Mouse (Mus musculus) thymus, postnatal 0 days (tissue): ENCODE results near the gene Gm45521. TPM values are rescaled to one million over a fixed set of nuclear protein-coding genes. Genes with fewer than 3 reads are reported as not detected.

Experiments
- DNase-seq: peaks from one replicate; pipeline ENCODE4 v3.0.0-alpha.2; 2015; ENCODE audit warnings: low spot score
- polyA plus RNA-seq: library from polyadenylated mRNA; unstranded; fragments of >200 nt; fragmentation: Nextera tagmentation; extraction: Ambion mirVana; gene quantifications from 2 replicates; pipeline ENCODE4 v1.2.1, GENCODE M21; 2015

Gm45521 gene
- polyA plus RNA-seq, 1 experiment from 2014 or later, result not detected

- DNase-seq, result no peak
Observed at GRCm38 (mm10) chr14:7952610-7953254, 4.4 kb upstream of the Gm45521 start.

DNA sequence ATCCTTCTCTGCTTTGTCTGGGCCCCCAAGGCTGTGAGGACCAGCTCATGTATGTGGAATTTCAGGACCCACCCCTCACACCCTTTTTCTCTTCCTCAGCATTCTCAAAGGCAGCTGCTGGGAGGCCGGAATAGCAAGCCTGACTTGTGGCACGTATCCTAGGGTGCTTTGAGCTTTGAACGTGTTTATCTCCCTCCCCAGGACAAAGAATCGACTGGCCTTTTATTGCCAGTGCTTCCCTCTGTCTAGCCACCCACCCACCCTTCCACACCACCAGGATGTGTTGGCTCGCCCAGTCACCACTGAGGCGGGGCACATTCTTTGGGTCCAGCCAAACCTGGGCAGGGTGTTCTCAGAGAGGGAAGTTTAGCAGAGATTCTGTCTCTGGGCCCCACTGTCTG lies 3.0 kb upstream of the Gm45521 start:
- DNase-seq, result no peak

DNA sequence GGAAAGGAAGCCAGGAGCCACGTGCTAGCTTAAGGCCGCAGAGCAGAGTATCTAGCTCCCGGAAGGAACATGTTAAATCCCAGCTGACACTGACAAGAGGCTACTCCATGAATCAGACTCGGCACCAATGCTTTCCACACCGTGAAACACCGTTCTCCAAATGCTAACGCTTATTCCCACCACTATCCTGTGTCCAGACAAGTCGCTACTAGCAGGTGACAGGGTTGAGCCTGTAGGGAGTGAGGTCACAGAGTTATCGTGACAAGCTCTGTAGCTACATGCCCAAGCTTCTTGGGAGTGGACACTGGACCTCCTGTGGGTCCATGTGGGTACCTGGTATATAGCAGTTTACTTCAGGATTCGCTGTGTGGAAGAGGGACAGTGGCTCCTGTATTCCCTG lies 661 bp upstream of the Gm45521 start:
- no peak for DNase-seq

DNA sequence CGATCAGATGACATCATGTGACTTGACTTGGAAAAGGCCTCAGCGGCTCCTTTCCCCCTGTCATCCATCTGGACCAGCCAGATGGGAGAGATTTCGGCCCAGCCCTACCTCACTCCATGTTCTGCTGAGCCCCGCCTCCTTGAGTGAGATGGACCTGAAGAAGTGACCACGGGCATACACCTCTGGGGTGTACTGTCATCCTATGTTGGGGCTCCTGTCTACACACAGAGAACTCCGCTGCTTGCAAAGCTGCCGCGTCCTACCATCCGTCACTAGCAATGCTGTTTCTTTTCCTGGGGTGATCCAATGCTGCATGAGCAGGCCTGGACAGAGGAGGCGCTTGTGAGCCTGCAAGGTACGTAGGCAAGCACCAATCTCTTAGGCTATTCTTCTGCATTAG lies 3.5 kb downstream of the Gm45521 start:
- peak; percentile 11 for DNase-seq

- no peak for DNase-seq
Observed at GRCm38 (mm10) chr14:7961714-7962113, 4.6 kb downstream of the Gm45521 start.

GRCm38 (mm10) chr14:7962626-7963025 lies 5.5 kb downstream of the Gm45521 start:
- no peak for DNase-seq

DNA sequence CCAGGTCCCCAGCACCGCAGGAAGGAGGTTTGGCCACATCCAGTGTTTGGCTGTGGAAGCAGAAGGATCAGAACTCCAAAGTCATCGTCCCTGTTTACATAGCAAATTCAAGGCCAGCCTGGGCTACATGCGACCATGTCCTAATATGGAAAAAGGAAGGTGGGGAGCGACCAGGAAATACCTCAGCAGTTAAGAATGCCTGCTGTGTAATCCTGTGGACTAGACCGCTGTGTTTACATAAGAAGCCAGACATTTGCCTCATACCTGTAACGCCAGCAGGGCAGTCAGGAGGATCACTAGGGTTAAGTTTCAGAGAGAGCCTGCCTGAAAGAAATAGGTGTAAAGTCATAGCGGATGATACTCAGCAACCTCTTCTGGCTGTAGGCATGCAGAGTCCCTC lies 6.1 kb downstream of the Gm45521 start:
- DNase-seq, result no peak

DNA sequence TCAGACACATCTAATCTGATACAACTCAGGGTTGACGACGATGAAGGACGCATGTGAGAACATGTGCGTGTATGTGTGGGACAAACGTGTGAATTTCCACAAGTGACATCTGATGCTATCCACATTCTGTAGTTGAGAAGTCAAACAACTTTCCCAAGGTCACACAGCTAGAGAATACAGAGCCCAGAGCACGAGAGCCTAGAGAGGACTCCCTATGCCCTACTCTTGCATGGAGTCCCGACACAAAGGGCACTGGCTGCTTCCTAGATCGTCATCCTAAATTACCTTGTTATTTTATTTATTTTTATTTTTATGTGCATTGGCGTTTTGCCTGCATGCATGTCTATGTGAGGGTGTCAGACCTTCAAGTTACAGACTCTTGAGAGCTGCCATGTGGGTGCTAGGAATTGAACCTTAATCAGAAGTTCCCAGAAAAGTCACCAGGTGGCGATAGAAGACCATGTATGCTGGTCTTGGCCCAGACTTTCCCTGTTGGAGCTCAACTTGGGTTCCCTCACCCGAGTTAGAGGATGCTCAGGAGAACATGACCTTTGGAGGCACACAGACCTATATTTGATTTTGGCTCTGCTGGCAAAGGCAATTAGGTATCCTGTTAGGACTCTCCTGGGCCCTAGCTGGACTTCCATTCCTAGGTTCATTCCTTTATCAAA lies 7.3 kb downstream of the Gm45521 start:
- peak; percentile 78 for DNase-seq

DNA sequence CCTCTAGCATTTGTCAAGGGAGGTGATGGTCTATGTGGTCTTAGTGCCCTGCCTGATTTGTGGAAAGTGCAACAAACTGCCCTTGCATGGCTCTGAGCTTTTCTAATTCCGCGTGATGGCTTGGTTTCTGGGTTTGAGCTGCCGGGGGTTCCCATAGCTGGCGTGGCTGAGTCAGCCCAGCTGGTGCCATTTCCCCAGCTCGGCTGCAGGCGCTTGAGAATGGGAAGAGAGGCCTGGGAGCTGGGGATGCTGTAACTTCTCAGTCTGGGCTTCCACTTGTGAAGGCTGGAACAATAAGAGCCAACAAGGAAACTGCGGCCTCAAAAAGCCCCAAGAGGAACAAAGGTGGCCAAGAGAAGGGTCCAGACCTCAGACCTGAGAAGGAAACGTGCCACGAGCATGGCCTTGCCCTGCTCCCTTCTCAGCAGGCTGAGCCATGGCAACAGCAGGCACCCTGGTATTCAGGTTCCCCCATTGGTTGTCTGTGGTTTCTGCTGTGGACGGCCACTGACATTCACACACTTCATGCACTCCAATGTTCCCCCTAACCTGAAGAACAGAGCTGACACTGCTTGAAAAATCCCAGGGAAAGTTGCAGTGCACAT lies 14.9 kb downstream of the Gm45521 start:
- no peak for DNase-seq

DNA sequence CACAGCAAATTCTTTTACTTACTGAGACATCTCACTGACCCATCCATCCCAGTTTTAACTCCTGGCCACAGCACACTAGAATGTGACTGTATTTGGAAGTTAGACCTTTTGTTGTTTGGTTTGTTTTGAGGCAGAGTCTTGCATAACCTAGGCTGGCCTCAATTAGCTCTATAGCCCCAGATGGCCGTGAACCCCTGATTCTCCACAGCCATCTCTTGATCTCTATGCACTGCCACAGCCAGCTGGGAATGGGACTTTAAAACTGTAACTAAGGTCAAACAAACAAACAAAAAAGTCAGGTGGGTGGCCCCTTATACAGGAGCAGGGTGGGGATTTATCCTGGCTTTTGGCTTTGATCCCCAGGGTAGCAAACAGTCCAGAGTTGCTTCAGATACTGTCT lies 17.6 kb downstream of the Gm45521 start:
- DNase-seq, result no peak

GRCm38 (mm10) chr14:7975177-7975576 lies 18.1 kb downstream of the Gm45521 start:
- no peak for DNase-seq

DNA sequence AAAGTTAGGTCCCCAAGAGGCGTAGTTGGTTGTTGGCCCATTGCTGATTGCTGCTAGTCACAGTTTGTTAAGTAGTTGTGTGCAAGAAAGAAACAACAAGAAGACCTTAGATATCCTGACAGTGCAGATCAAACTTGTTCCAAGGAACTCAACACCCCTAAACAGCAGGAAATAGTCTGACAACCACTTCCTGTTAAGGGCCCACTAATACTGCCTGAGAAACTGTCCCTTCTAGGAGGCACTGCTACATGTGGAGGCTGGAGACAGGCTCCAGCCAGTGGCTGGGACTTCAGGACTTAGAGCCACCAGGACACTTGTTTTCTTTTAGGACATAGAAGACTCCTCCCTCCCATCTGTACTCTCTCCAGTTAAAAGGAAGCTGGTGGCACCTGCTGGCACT lies 20.4 kb downstream of the Gm45521 start:
- DNase-seq, result no peak

- no peak for DNase-seq
Observed at GRCm38 (mm10) chr14:7978183-7978582, 21.1 kb downstream of the Gm45521 start.

DNA sequence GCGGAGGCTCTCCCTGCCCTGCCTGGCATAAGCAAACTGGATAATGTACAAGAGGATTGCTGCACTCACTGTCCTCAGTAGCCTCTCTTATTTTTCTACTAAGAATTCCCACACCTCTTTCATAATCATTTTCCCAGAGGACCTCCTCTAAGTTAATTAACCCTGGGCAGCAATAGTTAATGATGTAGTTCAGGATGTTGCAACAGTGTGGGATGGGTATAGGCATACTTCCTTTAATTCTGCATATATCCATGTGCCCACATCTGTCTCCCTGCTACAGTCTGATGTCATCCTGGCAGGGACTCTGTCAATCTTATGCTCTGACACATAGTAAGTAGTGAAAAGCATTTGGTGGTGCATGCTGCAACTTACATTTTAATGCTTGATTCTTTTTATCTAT lies 24.1 kb downstream of the Gm45521 start:
- no peak for DNase-seq

- no peak for DNase-seq
Observed at GRCm38 (mm10) chr14:7986913-7987312, 29.8 kb downstream of the Gm45521 start.

- no peak for DNase-seq
Observed at GRCm38 (mm10) chr14:7989371-7989770, 32.3 kb downstream of the Gm45521 start.

- DNase-seq, result no peak
Observed at GRCm38 (mm10) chr14:7989961-7990360, 32.9 kb downstream of the Gm45521 start.

DNA sequence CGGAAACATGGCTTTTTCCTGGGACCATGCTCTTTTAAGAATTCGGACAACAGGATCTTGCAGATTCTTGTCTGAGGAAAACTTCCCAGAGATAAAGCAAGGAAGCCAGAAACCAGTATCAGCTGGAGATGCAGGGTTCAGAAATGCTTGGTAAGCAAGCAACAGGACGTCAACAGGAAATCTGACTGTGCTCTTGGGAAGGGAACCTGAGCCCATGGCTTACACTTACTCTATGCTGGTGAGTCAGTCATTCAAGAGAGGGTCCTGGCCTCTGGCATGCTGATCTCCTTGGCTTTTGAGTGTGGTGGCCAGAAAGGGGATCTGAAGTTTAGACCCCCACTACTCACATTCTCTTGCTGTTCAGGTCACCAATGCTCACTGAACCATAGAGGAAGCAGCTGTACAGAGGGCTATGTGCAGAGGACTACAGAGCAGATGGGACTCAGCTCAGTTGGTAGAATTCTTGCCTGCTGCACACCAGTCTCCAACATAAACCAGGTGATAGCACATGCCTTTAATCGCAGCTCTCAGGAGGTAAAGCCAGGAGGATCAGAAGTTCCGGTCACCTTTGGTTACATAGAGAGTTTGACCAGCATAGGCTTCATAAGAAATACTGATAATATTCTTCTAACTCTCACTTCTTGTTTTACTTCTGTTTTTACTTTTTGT lies 34.2 kb downstream of the Gm45521 start:
- DNase-seq, result no peak

DNA sequence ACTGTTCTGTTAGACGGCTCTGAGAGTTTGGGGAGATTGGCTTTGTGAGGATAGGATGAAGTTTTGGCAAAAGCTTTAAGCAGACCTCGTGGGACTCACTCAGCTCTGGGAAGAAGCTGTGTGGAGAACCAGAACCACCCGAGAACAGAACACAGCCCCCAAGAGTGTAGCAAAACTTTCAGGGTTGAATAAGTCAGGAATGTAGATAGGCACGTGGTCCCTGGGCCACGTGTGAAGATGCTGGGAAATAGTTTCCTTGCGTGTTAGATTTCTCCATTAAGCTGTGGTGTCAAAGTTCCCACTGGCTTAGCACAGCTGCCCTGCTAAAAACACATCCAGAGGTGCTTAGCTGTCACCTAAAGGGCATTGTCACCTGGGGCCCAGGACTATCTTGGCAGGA lies 35.1 kb downstream of the Gm45521 start:
- DNase-seq, result no peak

DNA sequence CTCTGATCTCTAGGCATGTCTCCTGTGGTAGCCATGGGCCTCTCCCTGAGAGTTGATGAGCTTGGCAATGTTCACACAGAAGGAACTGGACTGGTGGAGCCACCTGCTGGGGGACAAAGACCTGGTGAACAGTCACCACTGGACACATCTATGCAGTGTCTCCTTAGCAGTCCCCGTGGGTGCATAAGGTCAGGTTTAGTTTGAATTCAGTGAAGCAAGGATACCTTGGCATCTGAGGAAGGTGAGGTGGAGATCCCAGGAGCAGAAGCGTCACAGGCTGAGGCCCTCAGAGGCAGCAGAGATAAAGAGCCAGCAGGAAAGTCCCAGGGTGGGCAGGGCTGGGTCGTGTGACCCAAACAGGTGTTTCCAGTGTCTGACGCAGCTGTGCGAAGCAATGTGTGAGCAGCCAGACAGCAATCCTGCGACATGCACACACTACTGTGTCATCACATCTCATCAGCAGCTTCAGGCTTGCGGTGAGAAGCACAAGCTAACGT lies 37.2 kb downstream of the Gm45521 start, which contains the start of gene Dnase1l3:
Gene Dnase1l3, minus strand, starts transcription at position 303 of the 497 bp plus-strand sequence.
- peak; percentile 44 for DNase-seq

- peak; percentile 92 for DNase-seq
Observed at GRCm38 (mm10) chr14:7997255-7997696, 40.2 kb downstream of the Gm45521 start.

- no peak for DNase-seq
Observed at GRCm38 (mm10) chr14:7999030-7999429, 41.9 kb downstream of the Gm45521 start.
